Mouse (Mus musculus): ENCODE results near the gene Ltbp2.
A peak's percentile ranks its signal among the peaks of the same experiment; 100 is the strongest.

Ltbp2 gene

GRCm38 (mm10) chr12:84805228-84805842 lies 71.0 kb downstream of the Ltbp2 start:
- DNase-seq (ENCODE audit: low spot score), result no peak

- no peak for DNase-seq (ENCODE audit: low spot score)
Measured at GRCm38 (mm10) chr12:84802625-84803024, 73.7 kb downstream of the Ltbp2 start.

- no peak for DNase-seq (ENCODE audit: low spot score)
Measured at GRCm38 (mm10) chr12:84801532-84802110, 74.7 kb downstream of the Ltbp2 start.

GRCm38 (mm10) chr12:84800419-84800818 lies 75.9 kb downstream of the Ltbp2 start:
- DNase-seq (ENCODE audit: low spot score), result no peak

- DNase-seq (ENCODE audit: low spot score), result no peak
Measured at GRCm38 (mm10) chr12:84799086-84799485, 77.2 kb downstream of the Ltbp2 start.

- DNase-seq (ENCODE audit: low spot score), result no peak
Measured at GRCm38 (mm10) chr12:84794647-84795046, 81.7 kb downstream of the Ltbp2 start.

- DNase-seq (ENCODE audit: low spot score), result no peak
Measured at GRCm38 (mm10) chr12:84792629-84793028, 83.7 kb downstream of the Ltbp2 start.

- DNase-seq (ENCODE audit: low spot score), result no peak
Measured at GRCm38 (mm10) chr12:84790853-84791252, 85.5 kb downstream of the Ltbp2 start.

- DNase-seq (ENCODE audit: low spot score), result no peak
Measured at GRCm38 (mm10) chr12:84786091-84786490, 90.2 kb downstream of the Ltbp2 start.

GRCm38 (mm10) chr12:84784604-84785381 lies 91.5 kb downstream of the Ltbp2 start:
- DNase-seq (ENCODE audit: low spot score), result peak; percentile 94

- no peak for DNase-seq (ENCODE audit: low spot score)
Measured at GRCm38 (mm10) chr12:84776229-84776628, 100.1 kb downstream of the Ltbp2 start.

GRCm38 (mm10) chr12:84774376-84774775 lies 102.0 kb downstream of the Ltbp2 start:
- no peak for DNase-seq (ENCODE audit: low spot score)

- peak; percentile 47 for DNase-seq (ENCODE audit: low spot score)
Measured at GRCm38 (mm10) chr12:84773476-84773875, 102.9 kb downstream of the Ltbp2 start.

GRCm38 (mm10) chr12:84772726-84773441 lies 103.4 kb downstream of the Ltbp2 start, which contains the start of the genes Npc2 and Isca2:
Gene Npc2 (minus strand): TSS chr12:84773152.
Gene Isca2 (plus strand): TSS chr12:84773251.
- peak; percentile 99 for DNase-seq (ENCODE audit: low spot score)

- peak; percentile 33 for DNase-seq (ENCODE audit: low spot score)
Measured at GRCm38 (mm10) chr12:84771981-84772520, 104.3 kb downstream of the Ltbp2 start.

- no peak for DNase-seq (ENCODE audit: low spot score)
Measured at GRCm38 (mm10) chr12:84769624-84770023, 106.7 kb downstream of the Ltbp2 start.

- DNase-seq (ENCODE audit: low spot score), result no peak
Measured at GRCm38 (mm10) chr12:84767510-84767909, 108.8 kb downstream of the Ltbp2 start.

- DNase-seq (ENCODE audit: low spot score), result no peak
Measured at GRCm38 (mm10) chr12:84766113-84766735, 110.1 kb downstream of the Ltbp2 start.

- DNase-seq (ENCODE audit: low spot score), result no peak
Measured at GRCm38 (mm10) chr12:84765506-84765905, 110.8 kb downstream of the Ltbp2 start.

- DNase-seq (ENCODE audit: low spot score), result no peak
Measured at GRCm38 (mm10) chr12:84764756-84765155, 111.6 kb downstream of the Ltbp2 start.

GRCm38 (mm10) chr12:84763577-84764218 lies 112.6 kb downstream of the Ltbp2 start:
- DNase-seq (ENCODE audit: low spot score), result no peak

Data from MN1 (cell line).